Mouse (Mus musculus) embryonic fibroblast, embryonic 13.5 days (primary cell): ENCODE data around the gene Lrrc4. TPM values are rescaled to one million over a fixed set of nuclear protein-coding genes. Genes with fewer than 3 reads are reported as not detected.
A peak's percentile ranks its signal among the peaks of the same experiment; 100 is the strongest.

Source experiments
- H3K27ac ChIP-seq: 2 replicates; pipeline ENCODE4 v1.5.1; 2012; ENCODE audit warnings: low read length, control low read depth, inconsistent platforms; ENCODE audit not compliant: insufficient read depth
- H3K4me1 ChIP-seq: 2 replicates; pipeline ENCODE4 v1.6.1; 2011; ENCODE audit warnings: low read length; ENCODE audit not compliant: control insufficient read depth, insufficient read depth
- H3K4me3 ChIP-seq: 2 replicates; pipeline ENCODE4 v1.5.1; 2011; ENCODE audit warnings: mild to moderate bottlenecking, control low read depth, low read length; ENCODE audit not compliant: insufficient read depth
- CTCF ChIP-seq: IDR thresholded peaks from 2 replicates; pipeline ENCODE4 v1.5.1; 2011; ENCODE audit warnings: mild to moderate bottlenecking, control low read depth, low read length, moderate library complexity, borderline replicate concordance; ENCODE audit not compliant: insufficient read depth
- POLR2A ChIP-seq: IDR thresholded peaks from 2 replicates; pipeline ENCODE4 v1.6.1; 2011; ENCODE audit warnings: low read depth, mild to moderate bottlenecking, control low read depth, low read length, moderate library complexity
- polyA plus RNA-seq: library from polyadenylated mRNA; stranded (reverse); fragments of >200 nt; gene quantifications from 2 replicates; pipeline ENCODE4 v1.2.4, GENCODE M21; 2011; ENCODE audit warnings: low read depth; ENCODE audit not compliant: missing spikeins, insufficient read length

The Lrrc4 gene
- polyA plus RNA-seq, 1 experiment = 0.37 TPM

GRCm38 (mm10) chr6:28717203-28717844, 114.2 kb downstream of the Lrrc4 start:
- H3K4me3 ChIP-seq = no peak overlapping the region
- TF ChIP-seq POLR2A = no peak
- TF ChIP-seq CTCF = no peak
- no peak overlapping the region for H3K27ac ChIP-seq
- H3K4me1 ChIP-seq = no peaks in the 10 kb centered on the region

- H3K4me3 ChIP-seq = no peak overlapping the region
- H3K27ac ChIP-seq = no peak overlapping the region
- H3K4me1 ChIP-seq = peaks cover 5% of the 10 kb centered on the region
- TF ChIP-seq CTCF (no peak), POLR2A (no peak)
These were observed 121.5 kb downstream of the Lrrc4 start for GRCm38 (mm10) chr6:28710035-28710434.

DNA sequence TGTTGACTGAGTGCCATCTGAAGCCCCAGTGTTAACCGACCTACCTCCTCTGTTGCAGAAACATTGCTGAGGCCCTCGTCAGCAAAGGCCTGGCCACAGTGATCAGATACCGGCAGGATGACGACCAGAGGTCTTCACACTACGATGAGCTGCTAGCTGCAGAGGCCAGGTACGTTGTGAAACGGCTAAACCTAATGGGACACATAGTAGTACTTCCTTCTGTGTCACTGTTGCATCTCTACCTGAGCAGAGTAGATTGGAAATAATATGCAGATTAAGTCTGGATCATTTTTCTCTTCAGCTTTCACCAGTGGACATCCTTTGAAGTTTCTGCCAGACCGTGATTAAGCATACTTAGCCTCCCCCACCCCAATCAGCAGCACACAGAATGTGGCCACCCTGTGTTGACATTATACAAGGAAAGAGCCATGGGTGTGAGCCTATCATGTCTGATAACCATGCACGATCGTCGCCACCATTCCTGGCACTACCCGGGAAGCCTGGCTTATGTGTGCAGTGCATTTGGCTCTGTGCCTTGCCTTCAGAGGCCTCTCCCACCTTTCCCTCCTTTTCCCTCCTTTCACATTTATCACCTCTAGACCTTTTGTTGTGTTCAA, 124.5 kb downstream of the Lrrc4 start:
- Histone ChIP-seq H3K27ac (no peak overlapping the region), H3K4me1 (peaks cover 9% of the 10 kb centered on the region), H3K4me3 (no peak overlapping the region)
- TF ChIP-seq POLR2A (no peak), CTCF (no peak)

GRCm38 (mm10) chr6:28706108-28706975, 125.2 kb downstream of the Lrrc4 start:
- no peak overlapping the region for H3K4me3 ChIP-seq
- TF ChIP-seq POLR2A = no peak
- no peak for TF ChIP-seq CTCF
- H3K4me1 ChIP-seq = peaks cover 9% of the 10 kb centered on the region
- H3K27ac ChIP-seq = peak overlapping the region; percentile 22

- no peak for TF ChIP-seq POLR2A
- TF ChIP-seq CTCF = no peak
- Histone ChIP-seq H3K4me1 (peaks cover 9% of the 10 kb centered on the region), H3K4me3 (no peak overlapping the region), H3K27ac (peak overlapping the region; percentile 72)
These were observed 126.0 kb downstream of the Lrrc4 start for GRCm38 (mm10) chr6:28705384-28706107.

DNA sequence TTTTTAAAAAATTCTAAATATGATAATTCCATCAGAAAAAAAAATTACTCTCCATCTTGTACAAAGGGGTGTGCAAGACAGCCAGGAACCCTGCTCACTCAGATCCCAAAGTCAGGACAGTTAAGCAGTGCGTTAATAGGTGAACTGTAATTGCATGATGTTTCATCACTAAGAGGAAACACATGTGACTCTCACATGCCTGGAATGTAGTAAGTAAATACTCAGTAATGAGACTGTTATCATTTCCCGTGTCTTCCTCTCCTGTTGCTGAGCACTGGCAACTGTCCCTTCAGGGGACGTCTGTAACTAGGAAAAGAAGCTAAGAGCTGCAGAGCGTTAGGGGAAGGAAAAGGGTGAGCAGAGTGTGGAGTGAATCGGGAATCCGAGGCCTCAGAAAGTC, 126.9 kb downstream of the Lrrc4 start:
- peak overlapping the region; percentile 72 for H3K27ac ChIP-seq
- TF ChIP-seq CTCF (no peak), POLR2A (no peak)
- peaks cover 9% of the 10 kb centered on the region for H3K4me1 ChIP-seq
- H3K4me3 ChIP-seq = no peak overlapping the region

- TF ChIP-seq POLR2A (no peak), CTCF (no peak)
- H3K27ac ChIP-seq = peak overlapping the region; percentile 76
- peaks cover 13% of the 10 kb centered on the region for H3K4me1 ChIP-seq
- no peak overlapping the region for H3K4me3 ChIP-seq
These were observed 134.3 kb downstream of the Lrrc4 start for GRCm38 (mm10) chr6:28697214-28697613.

- no peak for TF ChIP-seq CTCF
- Histone ChIP-seq H3K4me1 (peaks cover 11% of the 10 kb centered on the region), H3K27ac (no peak overlapping the region), H3K4me3 (no peak overlapping the region)
These were observed 138.9 kb downstream of the Lrrc4 start for GRCm38 (mm10) chr6:28692659-28693058.

GRCm38 (mm10) chr6:28687776-28688175, 143.8 kb downstream of the Lrrc4 start:
- no peak overlapping the region for H3K27ac ChIP-seq
- no peak for TF ChIP-seq POLR2A
- no peak for TF ChIP-seq CTCF
- no peaks in the 10 kb centered on the region for H3K4me1 ChIP-seq
- H3K4me3 ChIP-seq = no peak overlapping the region

GRCm38 (mm10) chr6:28685745-28686144, 145.8 kb downstream of the Lrrc4 start:
- H3K4me1 ChIP-seq = no peaks in the 10 kb centered on the region
- TF ChIP-seq CTCF = no peak
- H3K27ac ChIP-seq = no peak overlapping the region
- H3K4me3 ChIP-seq = no peak overlapping the region
